Mouse (Mus musculus) regulatory T cell (primary cell): Measurements from ENCODE around the gene Cxcl12.

Experiments
- in situ Hi-C: fragments of 300-600 bp; cut with MboI, MseI; formaldehyde crosslinking; loops from one replicate; pipeline ENCODE4 v1.15.1; 2025; ENCODE audit warnings: high pct_unique_total_duplicates

Cxcl12 gene

GRCm38 (mm10) chr6:117173876-117174275 is 5.5 kb downstream of the Cxcl12 start:
- in situ Hi-C loops, result loop anchor here (25.0 kb wide), 1 partner anchor 863 kb away; no protein-coding TSS in a partner anchor

- in situ Hi-C loops, result no loop called here
These were observed 6.9 kb downstream of the Cxcl12 start for GRCm38 (mm10) chr6:117175113-117175793.

- in situ Hi-C loops, result no loop called here
These were observed 8.1 kb downstream of the Cxcl12 start for GRCm38 (mm10) chr6:117176406-117176805.

- in situ Hi-C loops, result no loop called here
These were observed 12.0 kb downstream of the Cxcl12 start for GRCm38 (mm10) chr6:117180303-117180702.

GRCm38 (mm10) chr6:117185381-117185780 is 17.0 kb downstream of the Cxcl12 start:
- in situ Hi-C loops, result no loop called here

- in situ Hi-C loops, result no loop called here
These were observed 22.1 kb downstream of the Cxcl12 start for GRCm38 (mm10) chr6:117190453-117190852.

GRCm38 (mm10) chr6:117191741-117192140 is 23.4 kb downstream of the Cxcl12 start:
- in situ Hi-C loops, result no loop called here

GRCm38 (mm10) chr6:117192678-117193077 is 24.3 kb downstream of the Cxcl12 start:
- in situ Hi-C loops, result no loop called here

- in situ Hi-C loops, result no loop called here
These were observed 26.9 kb downstream of the Cxcl12 start for GRCm38 (mm10) chr6:117195270-117195669.

- in situ Hi-C loops, result no loop called here
These were observed 30.5 kb downstream of the Cxcl12 start for GRCm38 (mm10) chr6:117198871-117199270.

- in situ Hi-C loops, result no loop called here
These were observed 31.4 kb downstream of the Cxcl12 start for GRCm38 (mm10) chr6:117199718-117200117.

- in situ Hi-C loops, result no loop called here
These were observed 32.6 kb downstream of the Cxcl12 start for GRCm38 (mm10) chr6:117200916-117201315.

- in situ Hi-C loops, result no loop called here
These were observed 33.1 kb downstream of the Cxcl12 start for GRCm38 (mm10) chr6:117201396-117201795.

- in situ Hi-C loops, result no loop called here
These were observed 33.5 kb downstream of the Cxcl12 start for GRCm38 (mm10) chr6:117201859-117202258.

GRCm38 (mm10) chr6:117202856-117203400 is 34.6 kb downstream of the Cxcl12 start:
- in situ Hi-C loops, result no loop called here

- in situ Hi-C loops, result no loop called here
These were observed 35.8 kb downstream of the Cxcl12 start for GRCm38 (mm10) chr6:117204112-117204511.

- in situ Hi-C loops, result no loop called here
These were observed 38.5 kb downstream of the Cxcl12 start for GRCm38 (mm10) chr6:117206834-117207233.

GRCm38 (mm10) chr6:117207289-117207688 is 39.0 kb downstream of the Cxcl12 start:
- in situ Hi-C loops, result no loop called here

GRCm38 (mm10) chr6:117210086-117210485 is 41.8 kb downstream of the Cxcl12 start:
- in situ Hi-C loops, result no loop called here

GRCm38 (mm10) chr6:117210536-117210935 is 42.2 kb downstream of the Cxcl12 start:
- in situ Hi-C loops, result no loop called here

GRCm38 (mm10) chr6:117214506-117214905 is 46.2 kb downstream of the Cxcl12 start:
- in situ Hi-C loops, result no loop called here

GRCm38 (mm10) chr6:117218442-117219299 is 50.3 kb downstream of the Cxcl12 start:
- in situ Hi-C loops, result no loop called here

GRCm38 (mm10) chr6:117219300-117219680 is 51.0 kb downstream of the Cxcl12 start:
- in situ Hi-C loops, result no loop called here
